Mouse (Mus musculus) small intestine, adult 2 months (tissue): Measurements from ENCODE around the gene Cog2.

ENCODE experiments used
- CTCF ChIP-seq: fragments of 200-500 bp; IDR thresholded peaks from 2 replicates; pipeline ENCODE4 v1.5.1; 2012; ENCODE audit warnings: low read depth, mild to moderate bottlenecking, control low read depth, inconsistent platforms, low read length, moderate library complexity, mixed read lengths; ENCODE audit not compliant: insufficient replicate concordance, insufficient read length; ENCODE audit errors: extremely low read depth
- POLR2A ChIP-seq: fragments of 200-500 bp; IDR thresholded peaks from 2 replicates; pipeline ENCODE4 v1.6.1; 2012; ENCODE audit warnings: low read depth, mild to moderate bottlenecking, control low read depth, inconsistent platforms, low read length, moderate library complexity

DNA sequence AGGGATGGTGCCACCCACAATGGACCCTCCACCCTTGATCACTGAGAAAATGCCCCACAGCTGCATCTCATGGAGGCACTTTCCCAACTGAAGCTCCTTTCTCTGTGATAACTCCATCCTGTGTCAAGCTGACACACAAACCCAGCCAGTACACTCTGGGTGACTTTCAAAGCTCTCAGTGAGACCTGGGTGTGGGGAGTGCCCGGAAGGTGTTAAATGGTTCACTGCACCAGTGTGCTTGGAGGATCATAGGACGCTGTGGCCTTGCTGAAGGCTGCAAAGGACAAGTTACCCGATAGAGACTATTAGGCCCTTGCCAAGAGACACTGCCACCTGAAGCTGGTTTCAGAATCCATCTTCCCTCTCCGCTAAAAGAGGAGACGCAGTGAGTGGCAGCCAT lies 44.9 kb upstream of the Cog2 start:
- TF ChIP-seq CTCF (no peak), POLR2A (no peak)
